Mouse (Mus musculus) myocyte (in vitro differentiated cells): ENCODE results near the gene Celf2. TPM values are rescaled to one million over a fixed set of nuclear protein-coding genes. Genes with fewer than 3 reads are reported as not detected.

Experiments
- H3K27me3 ChIP-seq: one replicate; pipeline ENCODE4 v1.6.1; 2011; ENCODE audit not compliant: control insufficient read depth, insufficient read depth, insufficient read length
- H3K36me3 ChIP-seq: one replicate; pipeline ENCODE4 v1.6.1; 2011; ENCODE audit not compliant: control insufficient read depth, insufficient read depth
- H3K4me2 ChIP-seq: one replicate; pipeline ENCODE4 v1.6.1; 2011; ENCODE audit warnings: low read depth, control low read depth
- H3K4me3 ChIP-seq: one replicate; pipeline ENCODE4 v1.5.1; 2011; ENCODE audit warnings: mild to moderate bottlenecking, control low read depth, moderate library complexity
- H3K79me2 ChIP-seq: one replicate; pipeline ENCODE4 v1.6.1; 2011; ENCODE audit not compliant: control insufficient read depth, insufficient read depth
- H3ac ChIP-seq: one replicate; pipeline ENCODE4 v1.6.1; 2011; ENCODE audit not compliant: control insufficient read depth, insufficient read length
- CEBPB ChIP-seq: IDR thresholded peaks from 2 replicates; pipeline ENCODE4 v1.6.1; 2011; ENCODE audit warnings: mild to moderate bottlenecking, moderate library complexity; ENCODE audit not compliant: poor library complexity, insufficient read depth, severe bottlenecking
- E2F4 ChIP-seq: IDR thresholded peaks from one replicate; pipeline ENCODE4 v1.6.1; 2011; ENCODE audit warnings: mild to moderate bottlenecking, control low read depth, moderate library complexity; ENCODE audit not compliant: insufficient read depth
- MAX ChIP-seq: IDR thresholded peaks from one replicate; pipeline ENCODE4 v1.6.1; 2011; ENCODE audit warnings: low read depth, mild to moderate bottlenecking, control low read depth
- MYOD1 ChIP-seq, 3 experiments: IDR thresholded peaks; one replicate each; pipeline ENCODE4 v1.6.1; 2011; ENCODE audit warnings: control low read depth in 2 of 3, low read depth in 2 of 3, mild to moderate bottlenecking in 2 of 3, moderate library complexity in 1 of 3; ENCODE audit not compliant: insufficient read length in 2 of 3, control insufficient read depth in 1 of 3
- MYOG ChIP-seq, 3 experiments: IDR thresholded peaks; one replicate each; pipeline ENCODE4 v1.6.1; 2011; ENCODE audit warnings: control low read depth in 2 of 3, low read depth in 2 of 3, mild to moderate bottlenecking in 2 of 3; ENCODE audit not compliant: insufficient read length in 2 of 3, control insufficient read depth in 1 of 3, insufficient read depth in 1 of 3
- POLR2A ChIP-seq: IDR thresholded peaks from one replicate; pipeline ENCODE4 v1.6.1; 2011; ENCODE audit warnings: low read depth, mild to moderate bottlenecking, control low read depth, moderate library complexity; ENCODE audit not compliant: insufficient read length
- POLR2AphosphoS2 ChIP-seq: IDR thresholded peaks from one replicate; pipeline ENCODE4 v1.6.1; 2011; ENCODE audit warnings: low read depth, control low read depth; ENCODE audit not compliant: insufficient read length
- REST ChIP-seq: IDR thresholded peaks from one replicate; pipeline ENCODE4 v1.6.1; 2011; ENCODE audit warnings: mild to moderate bottlenecking, control low read depth, moderate library complexity; ENCODE audit not compliant: insufficient read depth, insufficient read length
- SRF ChIP-seq: IDR thresholded peaks from one replicate; pipeline ENCODE4 v1.6.1; 2011; ENCODE audit warnings: low read depth; ENCODE audit not compliant: control insufficient read depth, insufficient read length
- TCF12 ChIP-seq: IDR thresholded peaks from one replicate; pipeline ENCODE4 v1.6.1; 2011; ENCODE audit warnings: mild to moderate bottlenecking, control low read depth; ENCODE audit not compliant: poor library complexity, insufficient read depth, severe bottlenecking
- TCF3 ChIP-seq: IDR thresholded peaks from one replicate; pipeline ENCODE4 v1.6.1; 2011; ENCODE audit warnings: low read depth, control low read depth; ENCODE audit not compliant: insufficient read length
- USF1 ChIP-seq: IDR thresholded peaks from one replicate; pipeline ENCODE4 v1.6.1; 2011; ENCODE audit warnings: low read depth, mild to moderate bottlenecking, control low read depth, moderate library complexity
- polyA plus RNA-seq: library from polyadenylated mRNA; unstranded; fragments of >200 nt; fragmentation: generic; extraction: Trizol; gene quantifications from one replicate; pipeline ENCODE4 v1.2.1, GENCODE M21; 2012; ENCODE audit warnings: missing spikeins

The Celf2 gene
- polyA plus RNA-seq, 1 experiment = 30.1 TPM

DNA sequence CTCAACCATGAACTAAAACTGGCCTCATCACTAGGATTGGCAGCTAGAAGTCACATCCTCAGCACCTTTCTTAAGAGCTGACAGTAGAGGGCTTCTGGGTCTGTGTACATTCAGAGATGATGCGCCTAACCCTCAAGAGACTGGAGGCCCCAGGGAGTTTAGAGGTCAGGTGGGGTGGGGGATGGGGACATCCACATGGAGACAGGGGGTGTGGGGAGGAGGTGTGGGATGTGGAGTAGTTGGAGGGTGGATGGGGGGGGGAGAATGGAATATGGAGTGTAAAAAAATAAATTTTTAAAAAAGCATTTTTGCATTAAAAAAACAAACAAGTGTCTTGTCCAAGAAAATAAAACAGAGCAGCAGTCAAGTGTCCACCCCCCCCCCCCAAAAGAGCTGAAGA lies 876.2 kb downstream of the Celf2 start:
- Histone ChIP-seq H3K79me2 (peaks cover 12% of the 10 kb centered on the region), H3K27me3 (no peaks in the 10 kb centered on the region), H3ac (no peak overlapping the region), H3K4me3 (no peak overlapping the region), H3K36me3 (no peaks in the 10 kb centered on the region), H3K4me2 (no peak overlapping the region)
- TF ChIP-seq CEBPB (no peak), SRF (no peak), MYOG (IDR thresholded peaks at IDR 0.05; ENCODE audit: control insufficient read depth in 1 of 3, insufficient read depth in 1 of 3, insufficient read length in 2 of 3, low read depth in 2 of 3) (no peak), POLR2A (no peak), POLR2AphosphoS2 (no peak), TCF12 (no peak), USF1 (no peak), MYOD1 (IDR thresholded peaks at IDR 0.05; ENCODE audit: control insufficient read depth in 1 of 3, insufficient read length in 2 of 3, low read depth in 2 of 3) (no peak), TCF3 (no peak), REST (no peak), E2F4 (no peak), MAX (no peak)

DNA sequence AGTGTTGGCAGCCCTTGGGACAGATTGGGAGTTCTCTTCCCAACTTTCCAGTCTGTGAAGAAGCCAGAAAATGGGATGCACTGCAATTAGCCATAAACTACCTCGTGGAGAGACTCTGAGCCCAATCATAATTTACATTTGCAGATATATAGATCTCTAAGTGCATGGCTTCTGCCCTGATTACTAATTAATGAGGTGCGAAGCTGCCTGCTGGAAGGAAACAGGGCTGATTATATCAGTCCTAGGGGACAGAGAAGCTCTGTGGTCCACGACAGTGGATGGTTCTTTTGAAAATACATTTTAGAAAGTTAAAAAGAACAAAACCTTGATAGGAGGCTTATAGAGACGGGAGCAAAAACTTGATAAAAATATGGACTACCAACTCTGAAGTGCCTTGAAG lies 885.6 kb downstream of the Celf2 start:
- TF ChIP-seq POLR2A (no peak), CEBPB (no peak), MYOD1 (IDR thresholded peaks at IDR 0.05; ENCODE audit: control insufficient read depth in 1 of 3, insufficient read length in 2 of 3, low read depth in 2 of 3) (no peak), MAX (no peak), MYOG (IDR thresholded peaks at IDR 0.05; ENCODE audit: control insufficient read depth in 1 of 3, insufficient read depth in 1 of 3, insufficient read length in 2 of 3, low read depth in 2 of 3) (no peak), TCF12 (no peak), SRF (no peak), E2F4 (no peak), TCF3 (no peak), POLR2AphosphoS2 (no peak), USF1 (no peak), REST (no peak)
- Histone ChIP-seq H3K27me3 (no peaks in the 10 kb centered on the region), H3K79me2 (no peaks in the 10 kb centered on the region), H3K36me3 (peaks cover 8% of the 10 kb centered on the region), H3K4me2 (no peak overlapping the region), H3ac (no peak overlapping the region), H3K4me3 (no peak overlapping the region)

DNA sequence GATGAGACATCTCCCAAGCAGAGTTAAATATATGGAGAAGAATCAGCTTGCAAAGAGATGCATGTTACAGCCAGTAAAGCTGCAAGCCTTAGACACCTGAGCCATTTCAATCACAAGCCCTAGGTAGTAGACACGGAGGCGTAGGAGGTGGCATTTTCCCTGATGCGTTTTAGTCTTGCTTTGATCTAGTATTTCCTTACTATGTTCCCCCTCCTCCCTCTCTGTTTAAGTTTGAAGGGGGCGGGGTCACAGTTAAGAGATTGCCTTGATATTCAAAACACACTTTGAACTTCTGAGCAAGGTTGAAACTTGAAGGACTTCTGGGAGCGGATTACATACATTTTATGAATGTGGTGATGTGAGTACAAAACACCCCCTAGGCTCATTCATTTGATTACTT lies 887.3 kb downstream of the Celf2 start:
- Histone ChIP-seq H3ac (no peak overlapping the region), H3K27me3 (no peaks in the 10 kb centered on the region), H3K4me3 (no peak overlapping the region), H3K4me2 (no peak overlapping the region), H3K79me2 (no peaks in the 10 kb centered on the region), H3K36me3 (peaks cover 11% of the 10 kb centered on the region)
- TF ChIP-seq USF1 (no peak), MYOG (IDR thresholded peaks at IDR 0.05; ENCODE audit: control insufficient read depth in 1 of 3, insufficient read depth in 1 of 3, insufficient read length in 2 of 3, low read depth in 2 of 3) (no peak), TCF3 (no peak)

DNA sequence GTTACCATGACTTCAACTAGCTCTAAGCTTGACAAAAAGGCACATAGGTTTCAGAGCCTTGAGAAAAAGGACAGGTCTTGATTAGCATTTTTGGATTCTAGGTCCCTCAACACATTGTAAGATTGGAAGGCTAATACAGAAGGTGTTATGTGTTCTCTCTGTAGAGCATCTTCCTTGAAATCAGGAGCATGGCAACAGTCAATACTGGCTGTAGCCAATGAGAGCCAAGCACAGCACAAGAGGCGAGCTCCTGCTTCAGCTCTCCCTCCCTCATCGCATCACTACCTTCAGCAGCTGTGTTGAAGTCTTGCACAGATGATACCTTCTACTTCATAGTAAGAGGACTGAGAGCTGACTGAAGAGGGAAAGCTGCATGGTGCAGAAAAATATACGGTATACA lies 890.5 kb downstream of the Celf2 start:
- H3K27me3 ChIP-seq = no peaks in the 10 kb centered on the region
- peaks cover 20% of the 10 kb centered on the region for H3K36me3 ChIP-seq
- no peak overlapping the region for H3ac ChIP-seq
- no peaks in the 10 kb centered on the region for H3K79me2 ChIP-seq
- TF ChIP-seq POLR2AphosphoS2 (no peak), TCF3 (no peak), MYOG (IDR thresholded peaks at IDR 0.05; ENCODE audit: control insufficient read depth in 1 of 3, insufficient read depth in 1 of 3, insufficient read length in 2 of 3, low read depth in 2 of 3) (no peak), USF1 (no peak), MAX (no peak), POLR2A (no peak), REST (no peak), SRF (no peak), TCF12 (no peak), MYOD1 (IDR thresholded peaks at IDR 0.05; ENCODE audit: control insufficient read depth in 1 of 3, insufficient read length in 2 of 3, low read depth in 2 of 3) (no peak), CEBPB (no peak)
- no peak overlapping the region for H3K4me2 ChIP-seq
- no peak overlapping the region for H3K4me3 ChIP-seq

DNA sequence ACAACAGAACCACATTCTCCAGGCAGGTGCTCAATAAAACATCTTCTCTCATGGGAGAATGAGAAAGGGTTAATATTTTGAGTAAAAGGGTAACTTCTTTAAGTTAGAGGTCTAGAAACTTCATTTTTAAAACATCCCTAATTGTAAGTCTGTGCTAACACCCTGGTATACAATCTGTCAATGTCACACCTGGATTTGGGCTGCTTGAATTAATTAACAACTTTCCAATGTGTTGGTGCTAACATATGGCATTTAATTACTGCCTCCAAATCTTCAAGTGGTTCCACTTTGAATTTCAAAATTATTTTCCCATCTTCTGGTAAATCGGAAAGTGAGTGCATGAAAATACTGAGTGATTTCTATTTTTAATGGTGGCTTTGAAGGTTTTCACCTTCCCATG lies 890.9 kb downstream of the Celf2 start:
- Histone ChIP-seq H3K36me3 (peaks cover 20% of the 10 kb centered on the region), H3K4me3 (no peak overlapping the region)
- TF ChIP-seq SRF = no peak

More for the DNA sequence above, 890.9 kb downstream of the Celf2 start:
- H3K4me2 ChIP-seq = no peak overlapping the region
- H3ac ChIP-seq = no peak overlapping the region
- H3K27me3 ChIP-seq = no peaks in the 10 kb centered on the region
- no peaks in the 10 kb centered on the region for H3K79me2 ChIP-seq
